Mouse (Mus musculus) ES-E14 (cell line): ENCODE data around the gene Zfp672. TPM values are rescaled to one million over a fixed set of nuclear protein-coding genes. Genes with fewer than 3 reads are reported as not detected.
A peak's percentile ranks its signal among the peaks of the same experiment; 100 is the strongest.
"Not testable (repeated sequence)": the region's sequence is repeated elsewhere in the genome, so short reads cannot be mapped to it uniquely, and the experiment has no call there.

Experiments used
- DNase-seq: peaks from one replicate; pipeline ENCODE4 v3.0.0-alpha.2; 2013; ENCODE audit warnings: low read depth, low spot score
- H3K27ac ChIP-seq: 2 replicates; pipeline ENCODE4 v1.5.1; 2012; ENCODE audit warnings: low read depth, mild to moderate bottlenecking, low read length, moderate library complexity, mixed read lengths; ENCODE audit not compliant: poor library complexity, insufficient read depth, severe bottlenecking
- H3K36me3 ChIP-seq: 2 replicates; pipeline ENCODE4 v1.6.1; 2012; ENCODE audit warnings: mild to moderate bottlenecking, low read length, moderate library complexity, mixed read lengths; ENCODE audit not compliant: control insufficient read depth, poor library complexity, insufficient read depth, severe bottlenecking
- H3K4me1 ChIP-seq, 2 experiments: fragments of 150-350 bp in 1 of 2; sonication (generic) in 1 of 2; 2 replicates each; pipeline ENCODE4 v1.6.1; 2012; ENCODE audit warnings: low read length in 2 of 2, mild to moderate bottlenecking in 1 of 2, mixed read lengths in 1 of 2; ENCODE audit not compliant: control insufficient read depth in 2 of 2, insufficient read depth in 2 of 2, poor library complexity in 1 of 2
- H3K4me3 ChIP-seq, 2 experiments: fragments of 150-350 bp in 1 of 2; sonication (generic) in 1 of 2; 2 replicates each; pipeline ENCODE4 v1.5.1; 2012; ENCODE audit warnings: low read length in 2 of 2, low read depth in 1 of 2, mild to moderate bottlenecking in 1 of 2, mixed read lengths in 1 of 2; ENCODE audit not compliant: insufficient read depth in 1 of 2, poor library complexity in 1 of 2, severe bottlenecking in 1 of 2
- H3K9ac ChIP-seq: 2 replicates; pipeline ENCODE4 v1.6.1; 2012; ENCODE audit warnings: low read depth, mild to moderate bottlenecking, low read length, mixed read lengths; ENCODE audit not compliant: poor library complexity, insufficient read depth, severe bottlenecking
- H3K9me3 ChIP-seq: fragments of 150-350 bp; sonication (generic); 2 replicates; pipeline ENCODE4 v1.6.1; 2012; ENCODE audit warnings: low read depth, mild to moderate bottlenecking, low read length; ENCODE audit not compliant: control insufficient read depth, insufficient read depth
- CHD2 ChIP-seq: IDR thresholded peaks from 2 replicates; pipeline ENCODE4 v1.6.1; 2014; ENCODE audit warnings: mild to moderate bottlenecking, low read depth, low read length, inconsistent platforms
- HCFC1 ChIP-seq: IDR thresholded peaks from 2 replicates; pipeline ENCODE4 v1.6.1; 2012; ENCODE audit warnings: low read length, inconsistent platforms, borderline replicate concordance; ENCODE audit not compliant: insufficient read depth
- MAFK ChIP-seq: IDR thresholded peaks from 2 replicates; pipeline ENCODE4 v1.6.1; 2014; ENCODE audit warnings: mild to moderate bottlenecking, low read depth, low read length, inconsistent platforms; ENCODE audit not compliant: insufficient read depth
- ZC3H11A ChIP-seq: IDR thresholded peaks from 2 replicates; pipeline ENCODE4 v1.6.1; 2012; ENCODE audit warnings: low read depth, mild to moderate bottlenecking, inconsistent platforms, low read length, borderline replicate concordance
- ZNF384 ChIP-seq: IDR thresholded peaks from 2 replicates; pipeline ENCODE4 v1.6.1; 2012; ENCODE audit warnings: low read depth, low read length, inconsistent platforms
- in situ Hi-C, 2 experiments: fragments of 600-800 bp; cut with MboI; formaldehyde crosslinking; loops; one replicate each; pipeline ENCODE4 v1.15.1; 2025; ENCODE audit warnings: low sequenced_read_pairs in 2 of 2, inconsistent platforms in 1 of 2; ENCODE audit not compliant: unreplicated experiment in 2 of 2
- total RNA-seq: library from RNA; depleted of rRNA; stranded (reverse); fragments of 300-350 nt; gene quantifications from 2 replicates; pipeline ENCODE4 v1.2.3, GENCODE M21; 2012; rRNA removed

Gene Zfp672
- 9.5 and 11.7 TPM in 2 replicates for total RNA-seq

DNA sequence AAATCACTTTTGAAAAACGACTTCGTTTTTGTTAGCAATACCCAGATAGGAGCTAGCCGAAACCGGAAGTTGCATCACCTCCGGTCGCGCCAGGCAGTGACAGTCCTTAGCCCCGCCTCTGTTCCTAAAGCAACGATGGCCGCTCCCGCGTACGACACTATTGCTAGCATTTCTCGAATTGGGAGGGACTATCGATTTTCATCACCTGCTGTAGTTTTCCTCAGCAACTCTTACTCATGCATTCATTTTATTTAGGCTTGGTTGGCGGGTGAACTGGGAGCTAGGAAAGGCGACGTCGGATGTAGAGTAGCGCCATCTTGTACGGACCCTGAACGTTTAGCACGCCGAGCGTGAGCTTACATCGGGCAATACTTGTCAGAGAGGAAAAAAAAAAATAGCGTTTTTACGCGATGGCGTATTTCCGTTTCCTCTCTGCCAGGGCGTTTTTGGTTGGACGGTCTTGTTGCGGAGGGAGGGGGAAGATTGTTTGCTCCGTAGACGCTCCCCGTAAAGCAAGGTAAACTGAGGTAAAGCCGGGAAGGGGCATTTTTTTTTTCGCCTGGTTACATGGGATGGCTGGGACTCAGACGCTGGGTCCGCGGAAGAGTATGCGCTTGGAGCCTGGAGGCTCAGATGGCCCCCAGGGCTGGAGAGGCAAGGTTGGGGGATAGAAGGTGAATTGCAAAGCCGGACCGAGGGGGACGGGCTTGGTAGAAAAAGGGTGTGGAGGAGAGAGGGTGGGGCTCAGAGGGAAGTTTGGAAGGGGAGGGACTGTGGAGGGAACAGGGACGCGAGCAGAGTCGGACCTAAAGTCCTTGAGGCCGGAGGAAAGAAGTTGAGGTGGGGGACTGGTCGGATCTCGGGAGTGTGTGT is at the start of gene Zfp672, which contains the start of gene Sh3bp5l:
TSS of gene Zfp672 (minus strand) at position 64 of the 873 bp plus-strand sequence.
TSS of gene Sh3bp5l (plus strand) at position 449 of the 873 bp plus-strand sequence.
- peak within 1 kb of the TSS; percentile 78 for H3K27ac ChIP-seq
- H3K36me3 ChIP-seq, result peaks cover 4% of the 10 kb centered on the region; the same call in 1 of the 2 replicates
- H3K4me3 ChIP-seq, result peak within 1 kb of the TSS; percentile 86 to 98
- H3K9me3 ChIP-seq, result no peaks in the 10 kb centered on the region
- in situ Hi-C loops, result no loop called here
- H3K4me1 ChIP-seq, result peaks cover 0 to 4% of the 10 kb centered on the region in 2 experiments; a peak in 1 of 4 replicates
- DNase-seq, result peak; percentile 92
- no peak for TF ChIP-seq CHD2
- TF ChIP-seq MAFK, result no peak
- no peak for TF ChIP-seq ZC3H11A
- peak; percentile 97 for TF ChIP-seq ZNF384
- peak; percentile 91 for TF ChIP-seq HCFC1
- H3K9ac ChIP-seq, result peak within 1 kb of the TSS; percentile 96

DNA sequence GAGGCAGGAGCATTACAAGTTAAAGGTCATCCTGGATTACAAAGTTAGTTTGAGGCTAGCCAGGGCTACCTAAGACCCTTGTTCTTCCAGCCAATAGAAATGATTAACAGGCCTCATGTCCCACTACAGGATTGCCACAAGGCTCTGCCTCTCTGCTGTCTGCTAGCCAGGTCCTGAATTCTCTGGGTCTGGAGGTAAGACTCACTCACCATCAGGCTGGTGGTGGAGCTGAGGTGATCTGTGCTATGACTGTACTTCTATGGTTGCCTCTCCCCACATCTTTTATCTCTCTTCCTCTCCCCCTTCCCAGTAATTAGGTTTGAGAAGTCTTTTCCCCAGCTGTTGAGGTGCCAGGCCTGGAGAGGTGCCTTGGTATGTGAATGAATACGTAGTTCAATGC is 49.4 kb upstream of the Zfp672 start:
- DNase-seq, result no peak
- Histone ChIP-seq H3K36me3 (no peaks in the 10 kb centered on the region), H3K27ac (no peak overlapping the region), H3K4me3 (no peak overlapping the region), H3K9ac (no peak overlapping the region), H3K9me3 (no peaks in the 10 kb centered on the region), H3K4me1 (no peaks in the 10 kb centered on the region)
- no peak for TF ChIP-seq ZC3H11A
- TF ChIP-seq HCFC1, result no peak
- TF ChIP-seq CHD2, result no peak
- no peak for TF ChIP-seq MAFK
- TF ChIP-seq ZNF384, result no peak
- in situ Hi-C loops, result no loop called here

DNA sequence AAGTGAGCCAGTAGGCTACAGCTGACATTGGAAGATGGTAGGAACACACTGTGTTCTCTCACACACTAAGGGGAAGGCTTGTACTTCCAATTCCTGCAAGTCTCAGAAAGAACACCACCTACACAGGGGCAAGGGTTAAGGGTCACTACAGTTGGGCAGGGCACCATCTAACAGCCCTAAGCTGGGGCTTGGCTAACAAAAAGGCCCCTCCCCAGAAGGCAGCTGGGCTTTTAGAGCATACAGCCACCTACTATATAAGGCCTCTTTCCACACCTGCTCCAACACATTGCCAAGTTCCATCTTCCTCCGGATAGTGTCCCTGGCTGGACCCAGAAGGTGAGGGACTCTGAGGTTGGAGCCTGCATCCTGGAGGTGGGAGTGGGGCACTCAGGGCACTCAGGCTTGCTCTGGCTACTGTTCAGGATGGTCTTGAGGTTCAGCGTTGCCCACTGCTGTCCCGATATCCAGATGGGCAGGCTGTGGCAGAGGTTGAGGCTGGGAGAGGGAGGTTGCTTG is 48.7 kb upstream of the Zfp672 start, which contains the start of gene Lypd8:
TSS of gene Lypd8 (plus strand) at position 281 of the 516 bp plus-strand sequence.
- H3K9ac ChIP-seq, result no peak within 1 kb of the TSS
- no peak within 1 kb of the TSS for H3K4me3 ChIP-seq
- H3K27ac ChIP-seq, result no peak within 1 kb of the TSS
- DNase-seq, result no peak
- no peaks in the 10 kb centered on the region for H3K36me3 ChIP-seq
- in situ Hi-C loops, result no loop called here
- no peaks in the 10 kb centered on the region for H3K4me1 ChIP-seq
- no peaks in the 10 kb centered on the region for H3K9me3 ChIP-seq
- TF ChIP-seq ZNF384 (no peak), CHD2 (no peak), MAFK (no peak), ZC3H11A (no peak), HCFC1 (no peak)

DNA sequence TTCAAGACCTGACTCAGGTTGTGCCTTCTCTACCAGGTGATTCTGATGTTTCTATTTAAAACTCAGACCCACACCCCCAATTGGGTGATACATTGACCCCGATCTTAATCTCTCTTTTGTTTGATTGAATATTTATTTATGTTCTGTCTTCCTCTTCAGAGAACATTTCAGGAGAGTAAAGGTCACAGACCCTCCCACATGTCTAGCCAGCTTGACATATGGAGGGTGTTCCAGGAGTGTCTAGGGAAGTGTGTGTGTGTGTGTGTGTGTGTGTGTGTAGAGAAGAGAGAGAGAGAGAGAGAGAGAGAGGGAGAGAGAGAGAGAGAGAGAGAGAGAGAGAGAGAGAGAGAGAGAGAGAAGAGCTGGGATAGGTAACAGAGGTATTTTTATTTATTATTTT is 47.5 kb upstream of the Zfp672 start:
- Histone ChIP-seq H3K27ac (no peak overlapping the region), H3K4me3 (no peak overlapping the region), H3K36me3 (no peaks in the 10 kb centered on the region), H3K4me1 (no peaks in the 10 kb centered on the region), H3K9me3 (no peaks in the 10 kb centered on the region), H3K9ac (no peak overlapping the region)
- in situ Hi-C loops, result no loop called here
- no peak for DNase-seq
- TF ChIP-seq CHD2, result no peak
- no peak for TF ChIP-seq ZC3H11A
- no peak for TF ChIP-seq HCFC1
- TF ChIP-seq ZNF384, result no peak
- TF ChIP-seq MAFK, result no peak

DNA sequence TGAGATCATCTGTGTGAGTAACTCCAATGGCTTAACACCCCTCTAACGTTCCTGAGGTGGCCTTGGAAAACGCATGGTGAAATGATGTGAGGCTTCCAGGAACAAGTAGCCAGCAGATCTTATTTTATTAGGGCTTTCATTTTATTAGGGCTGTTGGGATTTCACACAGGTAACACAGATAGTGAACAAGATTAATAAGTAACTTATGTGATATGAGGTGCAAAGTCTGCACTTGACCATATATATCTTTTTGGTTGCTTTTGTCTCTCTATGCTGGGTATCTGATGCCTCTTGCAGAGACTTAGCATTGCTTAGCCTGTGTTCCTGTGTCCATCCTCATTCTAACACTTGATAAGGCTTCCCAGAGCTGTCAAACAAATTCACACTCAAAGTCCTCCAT is 47.1 kb upstream of the Zfp672 start:
- H3K9me3 ChIP-seq, result no peaks in the 10 kb centered on the region
- no peak overlapping the region for H3K4me3 ChIP-seq
- H3K4me1 ChIP-seq, result no peaks in the 10 kb centered on the region
- H3K36me3 ChIP-seq, result no peaks in the 10 kb centered on the region
- in situ Hi-C loops, result no loop called here
- no peak overlapping the region for H3K27ac ChIP-seq
- TF ChIP-seq CHD2 (no peak), HCFC1 (no peak), ZC3H11A (no peak), ZNF384 (no peak), MAFK (no peak)
- DNase-seq, result no peak
- H3K9ac ChIP-seq, result no peak overlapping the region

DNA sequence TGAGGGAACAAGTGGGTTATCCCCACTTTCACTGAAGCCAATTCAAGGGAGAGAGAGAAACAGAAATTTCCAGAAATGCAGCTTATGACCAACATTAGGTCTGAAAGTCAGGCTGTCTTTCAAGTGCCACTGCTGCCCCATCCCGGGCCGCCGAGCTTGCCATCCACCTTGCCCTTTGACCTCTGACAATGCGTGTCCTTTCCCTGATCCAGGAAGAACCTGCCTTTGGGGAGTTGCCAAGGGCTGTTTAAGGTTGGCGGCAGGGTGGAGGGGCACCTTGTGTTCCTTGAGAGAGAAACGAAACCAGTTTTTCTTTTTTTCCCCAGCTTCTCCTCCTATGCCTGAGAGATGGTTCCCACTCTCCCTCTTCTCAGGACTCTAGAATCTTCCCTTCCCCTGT is 36.1 kb upstream of the Zfp672 start:
- H3K9me3 ChIP-seq, DNase-seq, H3K9ac ChIP-seq, H3K27ac ChIP-seq, H3K4me3 ChIP-seq, in situ Hi-C loops, H3K36me3 ChIP-seq, H3K4me1 ChIP-seq: not testable (repeated sequence)
